Mouse (Mus musculus): ENCODE data around the gene Pcsk7. TPM values are rescaled to one million over a fixed set of nuclear protein-coding genes. Genes with fewer than 3 reads are reported as not detected.

Gene Pcsk7
- polyA plus RNA-seq, 1 experiment from 2014 or later = 23.9 TPM

Small RNAs within 50 kb of the gene (microRNA-seq; reads per million reads assigned to microRNA genes)
- not detected for gene Mir7087

Other genes starting within 250 kb of the Pcsk7 start
- gene Cep164, start 77.8 kb upstream of the Pcsk7 start, polyA plus RNA-seq (2016; fragmentation: Nextera tagmentation; extraction: Ambion mirVana) = 23.6 and 26.2 TPM in 2 replicates
- gene Bace1, start 67.9 kb upstream of the Pcsk7 start, polyA plus RNA-seq (2016; fragmentation: Nextera tagmentation; extraction: Ambion mirVana) = 27.3 and 28.3 TPM in 2 replicates
- 57.9 and 61.7 TPM in 2 replicates for gene Rnf214, start 414 bp downstream of the Pcsk7 start, polyA plus RNA-seq (2016; fragmentation: Nextera tagmentation; extraction: Ambion mirVana)
- 7.5 and 10.8 TPM in 2 replicates for gene Tagln, start 29.6 kb downstream of the Pcsk7 start, polyA plus RNA-seq (2016; fragmentation: Nextera tagmentation; extraction: Ambion mirVana)
- gene Sidt2, start 48.8 kb downstream of the Pcsk7 start, polyA plus RNA-seq (2016; fragmentation: Nextera tagmentation; extraction: Ambion mirVana) = 34.5 and 38.4 TPM in 2 replicates
- gene Pafah1b2, start 106.2 kb downstream of the Pcsk7 start, polyA plus RNA-seq (2016; fragmentation: Nextera tagmentation; extraction: Ambion mirVana) = 220 and 234 TPM in 2 replicates
- gene Sik3, start 106.3 kb downstream of the Pcsk7 start, polyA plus RNA-seq (2016; fragmentation: Nextera tagmentation; extraction: Ambion mirVana) = 12.0 and 12.6 TPM in 2 replicates

Measured in limb, embryonic 12.5 days (tissue).